In genomic region chr16:38047781-38048558, GRCm38 (mm10) we compare ENCODE assay signal across 9 mouse cellular contexts. TPM values are rescaled to one million over a fixed set of nuclear protein-coding genes. Genes with fewer than 3 reads are reported as not detected.
DNase-seq lines count a peak whose midpoint lies in the region; ATAC-seq and TF ChIP-seq lines count a peak whose summit lies in the region.
"Had no signal": no experiment of that assay in that cellular context is flagged by ENCODE, and none has a peak within 500 bp of the region (broad histone marks: within the 10 kb centered on the region; RNA-seq: fewer than 3 reads in every experiment).

No protein-coding gene starts in this region.

- peak overlapping the region; percentile 2 for H3K4me3 ChIP-seq in cerebellum, adult 2 months (replicated peaks; ENCODE audit: insufficient read depth, low read depth, low read length)
- no peak overlapping the region for H3K4me3 ChIP-seq in limb, embryonic 13.5 days
- H3K4me3 ChIP-seq in limb, embryonic 10.5 days = no peak overlapping the region
- H3K4me3 ChIP-seq in intestine, postnatal 0 days (ENCODE audit: low read depth, low read length) = no peak overlapping the region; the same call in 1 of the 2 replicates

- WGBS in cerebellum, adult 2 months = 42% methylated on average over 23 of the region's 23 CpGs
- WGBS in limb, embryonic 13.5 days = 62% methylated on average over 23 of the region's 23 CpGs
- 77% methylated on average over 23 of the region's 23 CpGs for WGBS in limb, embryonic 10.5 days
- WGBS in intestine, postnatal 0 days = 38% methylated on average over 23 of the region's 23 CpGs

- no peak for TF ChIP-seq POLR2A in cerebellum, adult 2 months (IDR thresholded peaks at IDR 0.05; ENCODE audit: borderline replicate concordance, insufficient read depth, low read length)

- no peaks in the 10 kb centered on the region for H3K9me3 ChIP-seq in limb, embryonic 13.5 days
- no peaks in the 10 kb centered on the region for H3K9me3 ChIP-seq in limb, embryonic 10.5 days (replicated peaks)
- no peaks in the 10 kb centered on the region for H3K9me3 ChIP-seq in intestine, postnatal 0 days (ENCODE audit: control insufficient read depth)

- no peak for DNase-seq in cerebellum, adult 2 months
- DNase-seq in cerebellum, adult 11 months = no peak
- DNase-seq in limb, embryonic 10.5 days (ENCODE audit: low spot score) = no peak
- DNase-seq in lung, postnatal 10 days = peak; percentile 19
- DNase-seq in embryo, embryonic 10 days (ENCODE audit: low spot score) = no peak
- no peak for DNase-seq in thymus, postnatal 14 days

- no peaks in the 10 kb centered on the region for H3K27me3 ChIP-seq in cerebellum, adult 2 months (ENCODE audit: control insufficient read depth, insufficient read depth, low read length)
- no peaks in the 10 kb centered on the region for H3K27me3 ChIP-seq in limb, embryonic 13.5 days
- H3K27me3 ChIP-seq in limb, embryonic 10.5 days (ENCODE audit: low read depth, poor library complexity, severe bottlenecking) = no peaks in the 10 kb centered on the region
- no peaks in the 10 kb centered on the region for H3K27me3 ChIP-seq in intestine, postnatal 0 days (replicated peaks; ENCODE audit: control insufficient read depth, insufficient read depth, low read length)

- ATAC-seq in limb, embryonic 13.5 days (ENCODE audit: low FRiP score, low read depth) = no peak
- ATAC-seq in intestine, postnatal 0 days = no peak

- no peak overlapping the region for H3K27ac ChIP-seq in cerebellum, adult 2 months (ENCODE audit: insufficient read depth, low read length)
- H3K27ac ChIP-seq in limb, embryonic 13.5 days = no peak overlapping the region
- H3K27ac ChIP-seq in limb, embryonic 10.5 days = no peak overlapping the region
- H3K27ac ChIP-seq in intestine, postnatal 0 days (ENCODE audit: low read depth, low read length) = no peak overlapping the region

- peak overlapping the region; percentile 27 for H3K4me2 ChIP-seq in limb, embryonic 13.5 days (replicated peaks)
- peak overlapping the region; percentile 52 for H3K4me2 ChIP-seq in intestine, postnatal 0 days (replicated peaks; ENCODE audit: low read depth)
- H3K4me2 ChIP-seq: liver, embryonic 11.5 days had no signal

- H3K36me3 ChIP-seq in limb, embryonic 13.5 days = no peaks in the 10 kb centered on the region
- no peaks in the 10 kb centered on the region for H3K36me3 ChIP-seq in limb, embryonic 10.5 days
- no peaks in the 10 kb centered on the region for H3K36me3 ChIP-seq in intestine, postnatal 0 days (ENCODE audit: control insufficient read depth, insufficient read depth)

- TF ChIP-seq CTCF in cerebellum, adult 2 months (IDR thresholded peaks at IDR 0.05; ENCODE audit: borderline replicate concordance, insufficient read depth, low read depth, low read length) = no peak
- TF ChIP-seq CTCF in intestine, postnatal 0 days (IDR thresholded peaks at IDR 0.05; ENCODE audit: low read depth) = no peak

- no peaks in the 10 kb centered on the region for H3K4me1 ChIP-seq in cerebellum, adult 2 months (ENCODE audit: control insufficient read depth, insufficient read depth, low read length)
- H3K4me1 ChIP-seq in limb, embryonic 13.5 days = 0 out of 2 replicates have a peak, but pooled peaks cover 9% of the 10 kb centered on the region
- peaks cover 4% of the 10 kb centered on the region; the same call in 1 of the 2 replicates for H3K4me1 ChIP-seq in limb, embryonic 10.5 days
- H3K4me1 ChIP-seq in intestine, postnatal 0 days (replicated peaks; ENCODE audit: control insufficient read depth, insufficient read depth, low read length) = 0 out of 2 replicates have a peak, but pooled peaks cover 4% of the 10 kb centered on the region

- H3K9ac ChIP-seq in limb, embryonic 13.5 days = no peak overlapping the region
- no peak overlapping the region for H3K9ac ChIP-seq in intestine, postnatal 0 days (ENCODE audit: low read depth, low read length)

RNA-seq across cellular contexts. Expression of gene Gsk3b, which starts 40.8 kb away (rescaled TPM):
- 46.3 and 48.7 TPM in 2 replicates for polyA plus RNA-seq in cerebellum, adult 2 months (2012; rRNA removed)
- polyA plus RNA-seq in limb, embryonic 13.5 days (2015; fragmentation: Nextera tagmentation; extraction: Ambion mirVana) = 69.3 and 69.7 TPM in 2 replicates
- 46.1 and 59.4 TPM in 2 replicates for polyA plus RNA-seq in limb, embryonic 10.5 days (2016; fragmentation: Nextera tagmentation; extraction: Ambion mirVana)
- polyA plus RNA-seq in intestine, postnatal 0 days (2015; fragmentation: Nextera tagmentation; extraction: Ambion mirVana) = 27.0 and 30.4 TPM in 2 replicates
